ENCODE assay signal across 22 mouse cellular contexts in the genomic region with DNA sequence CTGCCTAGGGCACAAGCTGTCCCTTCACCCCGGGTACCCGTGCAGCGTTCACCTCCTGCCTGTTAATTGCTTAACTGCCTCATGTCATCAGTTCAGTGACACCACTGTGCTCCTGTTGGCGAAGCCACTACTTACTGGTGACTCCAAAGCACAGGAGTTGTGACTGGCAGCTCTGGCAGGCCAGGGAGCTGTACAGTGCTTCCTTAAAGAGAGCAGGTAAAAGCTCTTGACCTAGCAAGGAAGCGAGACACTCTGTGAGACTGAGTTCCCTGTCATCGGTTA.
DNase-seq lines count a peak whose midpoint lies in the region; ATAC-seq and TF ChIP-seq lines count a peak whose summit lies in the region.
"Had no signal": no experiment of that assay in that cellular context is flagged by ENCODE, and none has a peak within 500 bp of the region (broad histone marks: within the 10 kb centered on the region; RNA-seq: fewer than 3 reads in every experiment).

No protein-coding gene starts in this region.

- peak; percentile 27 for DNase-seq in heart, postnatal 0 days (ENCODE audit: low spot score)
- DNase-seq in heart, postnatal 14 days: no peak
- DNase-seq in lung, postnatal 0 days (ENCODE audit: low spot score): no peak
- no peak for DNase-seq in lung, postnatal 4 days
- peak; percentile 19 for DNase-seq in brain, embryonic 14.5 days (ENCODE audit: low read depth)
- DNase-seq in kidney, postnatal 25 days: peak; percentile 40 to 78
- no peak for DNase-seq in right cerebral cortex, postnatal 10 days (ENCODE audit: low spot score in 2 of 2)
- DNase-seq: cerebellum, adult 11 months; cerebellum, adult 9-11 months; gastrocnemius, postnatal 14 days; heart, adult 11 months; heart, postnatal 36 days; liver, embryonic 13.5 days; lung, adult 2 months; right cerebral cortex, postnatal 25 days; spleen, adult 18-20 months had no signal

- no peak for TF ChIP-seq POLR2A in brain, embryonic 14.5 days (IDR thresholded peaks at IDR 0.05; ENCODE audit: borderline replicate concordance, extremely low read depth, insufficient read depth, insufficient read length, poor library complexity, severe bottlenecking)

- no peak for TF ChIP-seq CTCF in heart, postnatal 0 days (IDR thresholded peaks at IDR 0.05; ENCODE audit: low read depth)
- no peak for TF ChIP-seq CTCF in lung, postnatal 0 days (IDR thresholded peaks at IDR 0.05)
- TF ChIP-seq CTCF in brain, embryonic 14.5 days (IDR thresholded peaks at IDR 0.05; ENCODE audit: borderline replicate concordance, extremely low read depth, insufficient read depth, insufficient read length): no peak

- H3K27me3 ChIP-seq in heart, postnatal 0 days (ENCODE audit: control insufficient read depth, insufficient read depth, low read length): no peaks in the 10 kb centered on the region
- H3K27me3 ChIP-seq in lung, postnatal 0 days (replicated peaks; ENCODE audit: insufficient read depth, low read length): no peaks in the 10 kb centered on the region
- H3K27me3 ChIP-seq: embryonic facial prominence, embryonic 15.5 days; heart, embryonic 12.5 days; hindbrain, embryonic 13.5 days; liver, embryonic 13.5 days; midbrain, embryonic 12.5 days had no signal

- no peak for TF ChIP-seq EP300 in heart, postnatal 0 days (IDR thresholded peaks at IDR 0.05; ENCODE audit: low read depth)
- TF ChIP-seq EP300 in lung, postnatal 0 days (IDR thresholded peaks at IDR 0.05): no peak

- H3K4me3 ChIP-seq in heart, postnatal 0 days (ENCODE audit: low read depth, low read length): no peak overlapping the region
- H3K4me3 ChIP-seq in lung, postnatal 0 days (ENCODE audit: low read depth, low read length): no peak overlapping the region
- H3K4me3 ChIP-seq: embryonic facial prominence, embryonic 15.5 days; heart, embryonic 12.5 days; hindbrain, embryonic 13.5 days; liver, embryonic 13.5 days; midbrain, embryonic 12.5 days had no signal

- no peaks in the 10 kb centered on the region for H3K4me1 ChIP-seq in heart, postnatal 0 days (ENCODE audit: control insufficient read depth, insufficient read depth)
- H3K4me1 ChIP-seq in lung, postnatal 0 days (ENCODE audit: insufficient read depth, low read depth, low read length): no peaks in the 10 kb centered on the region
- H3K4me1 ChIP-seq: embryonic facial prominence, embryonic 15.5 days; hindbrain, embryonic 13.5 days; liver, embryonic 13.5 days; midbrain, embryonic 12.5 days had no signal

- no peak overlapping the region for H3K27ac ChIP-seq in heart, postnatal 0 days (ENCODE audit: low read depth)
- H3K27ac ChIP-seq in lung, postnatal 0 days (ENCODE audit: low read length): peak overlapping the region; percentile 43; the same call in 1 of the 2 replicates
- H3K27ac ChIP-seq: embryonic facial prominence, embryonic 15.5 days; hindbrain, embryonic 13.5 days; kidney, postnatal 0 days; liver, embryonic 13.5 days; midbrain, embryonic 12.5 days had no signal

- WGBS in heart, postnatal 0 days: 37% methylated on average over 6 of the region's 6 CpGs
- 54% methylated on average over 6 of the region's 6 CpGs for WGBS in lung, postnatal 0 days

- H3K9ac ChIP-seq in heart, postnatal 0 days (replicated peaks; ENCODE audit: low read depth, low read length): no peak overlapping the region
- no peak overlapping the region for H3K9ac ChIP-seq in lung, postnatal 0 days (replicated peaks; ENCODE audit: low read depth)
- H3K9ac ChIP-seq: embryonic facial prominence, embryonic 15.5 days; heart, embryonic 12.5 days; hindbrain, embryonic 13.5 days; liver, embryonic 13.5 days; midbrain, embryonic 12.5 days had no signal

- peaks cover 11% of the 10 kb centered on the region for H3K36me3 ChIP-seq in heart, postnatal 0 days (replicated peaks; ENCODE audit: control insufficient read depth, insufficient read depth, low read length)
- peaks cover 17% of the 10 kb centered on the region; the same call in 1 of the 2 replicates for H3K36me3 ChIP-seq in lung, postnatal 0 days (ENCODE audit: insufficient read depth, low read length)
- H3K36me3 ChIP-seq: liver, embryonic 13.5 days had no signal

- intact Hi-C loops in heart, postnatal 14 days (cut with DNase I): no loop called here

- ATAC-seq in heart, postnatal 0 days (ENCODE audit: insufficient read depth, low read depth): peak; percentile 90
- peak; percentile 30 for ATAC-seq in lung, postnatal 0 days
- ATAC-seq: forebrain, embryonic 16.5 days had no signal

- no peaks in the 10 kb centered on the region for H3K9me3 ChIP-seq in heart, postnatal 0 days (replicated peaks; ENCODE audit: control insufficient read depth, low read length)
- no peaks in the 10 kb centered on the region for H3K9me3 ChIP-seq in lung, postnatal 0 days (ENCODE audit: low read length)
- H3K9me3 ChIP-seq: embryonic facial prominence, embryonic 15.5 days; heart, embryonic 12.5 days; hindbrain, embryonic 13.5 days; liver, embryonic 13.5 days; midbrain, embryonic 12.5 days had no signal

- H3K4me2 ChIP-seq in heart, postnatal 0 days (ENCODE audit: low read depth, low read length): no peak overlapping the region
- no peak overlapping the region for H3K4me2 ChIP-seq in lung, postnatal 0 days (replicated peaks; ENCODE audit: low read depth, low read length)
- H3K4me2 ChIP-seq: embryonic facial prominence, embryonic 15.5 days; heart, embryonic 12.5 days; hindbrain, embryonic 13.5 days; liver, embryonic 13.5 days; midbrain, embryonic 12.5 days had no signal

Comparison
In these comparisons a context has a peak if more than half of its experiments do, and no peak if none do; other contexts are left out.
1. DNase-seq: peak in heart, postnatal 0 days (single experiment), brain, embryonic 14.5 days (single experiment) and kidney, postnatal 25 days (2 of 2); none in heart, postnatal 14 days (0 of 2), lung, postnatal 0 days (single experiment), lung, postnatal 4 days (0 of 2) and right cerebral cortex, postnatal 10 days (0 of 2).